Mouse (Mus musculus) neural tube, embryonic 11.5 days (tissue): ENCODE measurements around the gene Slc27a5. TPM values are rescaled to one million over a fixed set of nuclear protein-coding genes. Genes with fewer than 3 reads are reported as not detected.

Source experiments
- ATAC-seq: fragments of 200-750 bp; cut with Nextera tagmentation; 2 replicates; pipeline ENCODE4 v1.8.0; 2017; ENCODE audit warnings: moderate number of reproducible peaks, mild to moderate bottlenecking, moderate TSS enrichment, moderate library complexity; ENCODE audit not compliant: insufficient read depth, low FRiP score, low TSS enrichment
- DNase-seq: peaks from one replicate; pipeline ENCODE4 v3.0.0-alpha.2; 2015; ENCODE audit warnings: low spot score
- H3K27ac ChIP-seq: fragments of 300-500 bp; sonication (generic); 2 replicates; pipeline ENCODE4 v1.5.1; 2014; ENCODE audit warnings: low read depth, mild to moderate bottlenecking, low read length
- H3K27me3 ChIP-seq: fragments of 300-500 bp; sonication (generic); 2 replicates; pipeline ENCODE4 v1.6.1; 2014; ENCODE audit warnings: mild to moderate bottlenecking, low read length, mixed read lengths; ENCODE audit not compliant: control insufficient read depth, insufficient read depth
- H3K36me3 ChIP-seq: fragments of 300-500 bp; sonication (generic); 2 replicates; pipeline ENCODE4 v1.6.1; 2014; ENCODE audit warnings: mild to moderate bottlenecking, low read length, moderate library complexity, mixed read lengths; ENCODE audit not compliant: control insufficient read depth, insufficient read depth
- H3K4me1 ChIP-seq: fragments of 300-500 bp; sonication (generic); 2 replicates; pipeline ENCODE4 v1.6.1; 2014; ENCODE audit warnings: low read length, mixed read lengths; ENCODE audit not compliant: control insufficient read depth, insufficient read depth
- H3K4me2 ChIP-seq: fragments of 300-500 bp; sonication (generic); 2 replicates; pipeline ENCODE4 v1.6.1; 2014; ENCODE audit warnings: low read depth, mild to moderate bottlenecking, moderate library complexity
- H3K4me3 ChIP-seq: fragments of 300-500 bp; sonication (generic); 2 replicates; pipeline ENCODE4 v1.5.1; 2014; ENCODE audit warnings: low read depth, low read length
- H3K9ac ChIP-seq: fragments of 300-500 bp; sonication (generic); 2 replicates; pipeline ENCODE4 v1.6.1; 2014; ENCODE audit warnings: mild to moderate bottlenecking, low read length
- H3K9me3 ChIP-seq: fragments of 300-500 bp; sonication (generic); 2 replicates; pipeline ENCODE4 v1.6.1; 2016; ENCODE audit warnings: low read length; ENCODE audit not compliant: control insufficient read depth
- WGBS: fragments of 180-500 bp; shearing (Covaris S2); extraction: QIAGEN DNeasy Blood & Tissue Kit; methylation state at CpG from one replicate; pipeline ENCODE4 v1.1.7; 2014; 5-methylcytosine and 5-hydroxymethylcytosine counted together
- polyA plus RNA-seq: library from polyadenylated mRNA; unstranded; fragments of >200 nt; fragmentation: Nextera tagmentation; extraction: Ambion mirVana; gene quantifications from 2 replicates; pipeline ENCODE4 v1.2.1, GENCODE M21; 2014

The Slc27a5 gene
- polyA plus RNA-seq, 1 experiment from 2014 or later: not detected

DNA sequence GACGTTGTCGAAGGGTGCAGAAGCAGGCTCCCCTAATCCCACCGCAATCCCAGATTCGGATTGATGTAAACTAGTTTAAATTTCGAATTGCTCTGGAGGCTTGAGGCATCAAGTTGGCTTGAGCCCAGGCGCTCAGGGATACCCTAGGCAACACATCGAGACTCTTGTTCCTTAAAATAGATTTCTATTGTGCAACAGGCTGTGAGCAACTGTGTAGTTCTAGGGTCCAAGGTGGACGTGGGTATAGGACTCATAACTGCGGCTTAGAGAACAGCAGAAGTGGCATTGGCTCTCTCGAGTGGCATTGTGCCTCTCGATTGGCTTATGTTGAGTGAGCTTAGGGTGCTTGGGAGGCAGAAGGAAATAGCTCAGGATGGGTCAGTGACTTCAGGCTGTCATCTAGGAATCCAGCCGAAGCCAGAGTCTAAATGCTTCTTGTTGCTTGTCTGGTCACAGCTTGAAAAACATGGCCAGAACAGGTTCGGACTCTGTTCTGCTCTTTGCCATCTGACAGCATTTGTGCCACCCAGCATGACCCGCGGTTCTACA, 40.7 kb upstream of the Slc27a5 start:
- peak overlapping the region; percentile 97 for H3K27ac ChIP-seq
- H3K27me3 ChIP-seq: peaks cover 23% of the 10 kb centered on the region
- peak overlapping the region; percentile 71 for H3K4me2 ChIP-seq
- H3K4me3 ChIP-seq: peak overlapping the region; percentile 78
- H3K9me3 ChIP-seq: no peaks in the 10 kb centered on the region; the same call in 1 of the 2 replicates
- peaks cover 15% of the 10 kb centered on the region for H3K4me1 ChIP-seq
- DNase-seq (no peak), ATAC-seq (no peak)
- 28% methylated on average over 15 of the region's 15 CpGs for WGBS
- peak overlapping the region; percentile 86 for H3K9ac ChIP-seq
- H3K36me3 ChIP-seq: peaks cover 8% of the 10 kb centered on the region

DNA sequence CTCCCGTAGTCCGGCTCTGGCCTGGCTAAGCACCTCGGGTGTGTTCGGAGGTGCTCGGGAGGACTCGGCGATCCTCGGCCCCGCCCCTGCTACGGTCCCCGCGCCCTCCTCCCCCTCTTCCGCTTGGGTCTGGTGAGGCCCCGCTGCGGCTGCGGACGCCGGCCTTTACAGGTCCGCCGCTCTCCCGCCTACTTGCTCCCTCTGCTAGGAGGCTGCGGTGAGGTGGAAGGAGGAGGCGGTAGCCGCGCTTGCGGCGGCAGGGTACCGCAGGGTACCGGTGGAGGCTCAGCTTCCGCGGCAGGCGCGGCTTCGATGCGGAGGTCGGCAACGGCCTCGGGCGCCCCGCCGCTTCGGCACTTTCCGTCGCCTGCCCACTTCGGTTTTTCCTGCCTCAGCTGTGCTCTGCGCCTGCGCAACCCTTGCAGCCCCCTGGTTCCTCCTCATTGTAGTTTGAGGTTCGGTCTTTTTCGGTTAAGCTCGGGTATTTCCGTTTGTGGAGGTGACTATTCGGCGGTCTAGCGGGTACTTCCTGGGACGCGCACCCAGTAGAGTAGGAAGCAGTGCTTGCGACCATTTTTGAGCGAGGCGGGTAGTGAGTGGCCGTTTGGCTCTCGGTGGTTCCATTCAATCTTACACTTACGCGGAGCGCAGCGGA, 40.0 kb upstream of the Slc27a5 start, which contains the start of gene Ube2m:
Gene Ube2m, minus strand, starts transcription at position 375 of the 655 bp plus-strand sequence.
- Histone ChIP-seq H3K4me3 (peak within 1 kb of the TSS; percentile 78), H3K4me2 (peak within 1 kb of the TSS; percentile 71), H3K36me3 (peaks cover 8% of the 10 kb centered on the region), H3K9ac (peak within 1 kb of the TSS; percentile 86), H3K27me3 (peaks cover 16% of the 10 kb centered on the region), H3K9me3 (no peaks in the 10 kb centered on the region; the same call in 1 of the 2 replicates), H3K4me1 (peaks cover 19% of the 10 kb centered on the region), H3K27ac (peak within 1 kb of the TSS; percentile 97)
- under 1% methylated on average over 52 of the region's 65 CpGs for WGBS
- DNase-seq (peak; percentile 98), ATAC-seq (peak; percentile 92)

DNA sequence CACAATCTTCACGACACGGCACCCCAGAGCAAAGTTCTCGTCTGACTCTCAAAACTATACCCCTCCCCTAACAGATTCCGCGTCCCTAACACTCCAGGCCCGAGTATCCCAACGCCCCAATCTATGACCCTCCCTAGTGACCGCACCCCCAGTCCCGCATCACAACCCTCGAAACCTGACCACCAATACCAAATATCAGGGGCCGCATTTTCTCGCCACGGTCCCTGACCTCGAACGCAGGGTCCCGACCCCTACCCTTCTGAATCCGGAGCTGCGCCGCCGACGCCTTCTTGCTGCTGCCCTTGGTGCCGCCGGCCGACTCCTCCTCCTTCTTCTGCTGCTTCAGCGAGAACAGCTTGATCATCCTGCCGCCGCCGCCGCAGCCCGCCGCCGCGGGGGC, 39.4 kb upstream of the Slc27a5 start:
- H3K4me1 ChIP-seq: peaks cover 19% of the 10 kb centered on the region

GRCm38 (mm10) chr7:13036806-13037205, 38.8 kb upstream of the Slc27a5 start:
- 58% methylated on average over 4 of the region's 4 CpGs for WGBS

More for the DNA sequence above, 39.4 kb upstream of the Slc27a5 start:
- Histone ChIP-seq H3K27me3 (peaks cover 10% of the 10 kb centered on the region), H3K36me3 (peaks cover 8% of the 10 kb centered on the region), H3K27ac (peak overlapping the region; percentile 97), H3K4me3 (peak overlapping the region; percentile 78), H3K9ac (peak overlapping the region; percentile 86), H3K9me3 (no peaks in the 10 kb centered on the region), H3K4me2 (peak overlapping the region; percentile 71)
- DNase-seq: peak; percentile 37
- 2% methylated on average over 29 of the region's 33 CpGs for WGBS
- 0 out of 2 replicates have a peak, but pooled peaks have one; percentile 2 for ATAC-seq

GRCm38 (mm10) chr7:13035211-13035855, 37.3 kb upstream of the Slc27a5 start:
- H3K27me3 ChIP-seq: no peaks in the 10 kb centered on the region
- H3K9me3 ChIP-seq: no peaks in the 10 kb centered on the region
- ATAC-seq (no peak; the same call in 1 of the 2 replicates), DNase-seq (no peak)
- peaks cover 19% of the 10 kb centered on the region for H3K4me1 ChIP-seq
- no peak overlapping the region for H3K9ac ChIP-seq
- H3K36me3 ChIP-seq: peaks cover 15% of the 10 kb centered on the region
- 90% methylated on average over 17 of the region's 17 CpGs for WGBS
- peak overlapping the region; percentile 79; the same call in 1 of the 2 replicates for H3K4me2 ChIP-seq
- peak overlapping the region; percentile 56; the same call in 1 of the 2 replicates for H3K4me3 ChIP-seq
- H3K27ac ChIP-seq: peak overlapping the region; percentile 88; the same call in 1 of the 2 replicates

More at GRCm38 (mm10) chr7:13036806-13037205, 38.8 kb upstream of the Slc27a5 start:
- Histone ChIP-seq H3K9me3 (no peaks in the 10 kb centered on the region), H3K9ac (peak overlapping the region; percentile 86), H3K4me2 (peak overlapping the region; percentile 71), H3K4me1 (peaks cover 19% of the 10 kb centered on the region), H3K36me3 (peaks cover 8% of the 10 kb centered on the region), H3K27me3 (0 out of 2 replicates have a peak, but pooled peaks cover 8% of the 10 kb centered on the region), H3K4me3 (peak overlapping the region; percentile 78), H3K27ac (no peak overlapping the region; the same call in 1 of the 2 replicates)
- no peak for ATAC-seq
- DNase-seq: no peak

DNA sequence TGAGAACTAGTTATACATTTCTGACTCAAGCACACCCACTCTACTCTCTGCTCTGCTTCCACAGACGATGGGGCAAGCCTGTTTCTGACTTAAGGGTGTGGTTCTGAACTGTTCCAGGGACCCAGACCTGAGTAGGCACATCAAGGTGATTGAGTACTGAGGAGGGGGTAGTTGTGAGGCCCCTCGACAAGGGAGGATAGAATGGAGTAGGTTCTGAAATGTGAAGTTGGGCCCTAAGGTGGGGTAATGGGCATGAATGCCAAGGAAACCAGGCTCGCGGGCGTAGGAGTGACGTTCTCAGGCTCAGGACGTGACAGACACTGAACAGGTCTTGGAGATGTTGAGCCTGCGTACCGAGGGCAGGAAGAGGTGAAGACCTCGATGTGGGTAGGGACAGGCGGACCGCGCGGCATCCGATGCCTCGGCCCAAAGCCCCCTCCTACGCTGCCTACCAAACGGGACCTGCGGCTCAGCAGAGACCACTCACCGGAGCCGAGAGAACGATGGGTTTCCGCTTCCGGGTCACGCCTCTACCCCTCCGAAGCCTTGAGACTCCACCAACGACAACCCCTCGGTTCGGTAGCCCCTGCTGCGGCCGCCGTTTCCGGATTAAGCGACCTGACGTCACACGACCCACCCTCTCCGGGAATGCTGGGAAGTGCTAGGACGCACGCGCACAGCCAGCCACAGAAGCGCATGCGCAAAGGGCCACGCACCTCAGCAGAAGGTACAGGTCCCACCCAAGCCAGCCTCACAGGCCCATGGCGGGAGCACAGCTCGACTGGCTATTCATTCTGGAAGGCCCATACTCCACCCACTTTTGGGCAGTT, 36.4 kb upstream of the Slc27a5 start, which contains the start of gene Chmp2a:
Gene Chmp2a, minus strand, starts transcription at position 660 of the 830 bp plus-strand sequence.
- peak; percentile 69 for ATAC-seq
- peaks cover 25% of the 10 kb centered on the region for H3K36me3 ChIP-seq
- peak within 1 kb of the TSS; percentile 79 for H3K4me2 ChIP-seq
- peaks cover 19% of the 10 kb centered on the region for H3K4me1 ChIP-seq
- H3K9me3 ChIP-seq: no peaks in the 10 kb centered on the region
- peak within 1 kb of the TSS; percentile 88 for H3K27ac ChIP-seq
- under 1% methylated on average over 45 of the region's 45 CpGs for WGBS
- peak within 1 kb of the TSS; percentile 56 for H3K4me3 ChIP-seq
- no peaks in the 10 kb centered on the region for H3K27me3 ChIP-seq
- peak within 1 kb of the TSS; percentile 69 for H3K9ac ChIP-seq
- DNase-seq: peak; percentile 96

DNA sequence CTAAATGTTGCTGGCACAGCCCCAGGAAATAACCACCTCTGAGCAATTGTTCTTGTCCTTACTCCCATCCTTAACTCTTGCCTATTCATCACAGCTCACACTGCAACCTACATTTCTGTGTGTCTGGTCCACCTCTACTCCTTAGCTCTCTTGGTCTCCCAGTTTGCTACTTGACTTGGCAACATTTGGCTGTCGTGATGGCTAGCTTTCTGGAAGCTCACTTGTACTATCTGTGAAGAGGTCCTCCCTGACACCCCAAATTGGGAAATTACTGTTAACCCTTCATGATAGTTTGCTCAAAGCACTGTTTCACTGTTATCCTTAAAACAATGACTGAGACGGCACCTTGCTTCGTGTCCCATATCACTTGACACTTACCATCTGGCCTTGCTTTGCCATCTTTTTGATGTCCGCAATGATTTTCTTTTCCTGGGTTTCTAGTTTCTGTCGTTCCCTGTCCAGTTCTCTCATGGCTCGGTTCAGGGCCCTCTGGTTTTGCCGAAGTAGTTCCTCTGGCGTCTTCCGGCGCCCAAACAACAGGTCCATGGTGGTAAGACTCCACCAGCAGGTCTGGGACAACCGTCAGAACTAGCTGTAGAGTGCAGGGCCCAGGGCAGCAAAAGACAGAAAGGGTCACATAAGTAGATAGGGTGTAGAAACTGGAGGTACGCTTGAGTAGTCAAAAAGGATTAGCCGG, 35.6 kb upstream of the Slc27a5 start:
- ATAC-seq: no peak
- Histone ChIP-seq H3K4me3 (peak overlapping the region; percentile 56), H3K27ac (peak overlapping the region; percentile 88), H3K27me3 (no peaks in the 10 kb centered on the region), H3K4me2 (peak overlapping the region; percentile 79), H3K4me1 (peaks cover 14% of the 10 kb centered on the region), H3K36me3 (peaks cover 33% of the 10 kb centered on the region), H3K9me3 (no peaks in the 10 kb centered on the region), H3K9ac (peak overlapping the region; percentile 69)
- no peak for DNase-seq
- WGBS: 52% methylated on average over 13 of the region's 13 CpGs
